Mouse (Mus musculus) cerebellum, adult 11-12 months (tissue): Measurements from ENCODE around the gene Fam222a.
A peak's percentile ranks its signal among the peaks of the same experiment; 100 is the strongest.

Source experiments
- DNase-seq: peaks from one replicate; pipeline ENCODE4 v3.0.0; 2022

Fam222a gene

GRCm38 (mm10) chr5:114585682-114586081 lies 17.9 kb downstream of the Fam222a start:
- no peak for DNase-seq

- DNase-seq, result no peak
Observed at GRCm38 (mm10) chr5:114587908-114588307, 20.1 kb downstream of the Fam222a start.

- no peak for DNase-seq
Observed at GRCm38 (mm10) chr5:114588416-114588815, 20.6 kb downstream of the Fam222a start.

GRCm38 (mm10) chr5:114589026-114589425 lies 21.2 kb downstream of the Fam222a start:
- DNase-seq, result no peak

GRCm38 (mm10) chr5:114589454-114589853 lies 21.6 kb downstream of the Fam222a start:
- DNase-seq, result no peak

GRCm38 (mm10) chr5:114590043-114590913 lies 22.5 kb downstream of the Fam222a start:
- no peak for DNase-seq

- no peak for DNase-seq
Observed at GRCm38 (mm10) chr5:114591151-114591561, 23.3 kb downstream of the Fam222a start.

- DNase-seq, result no peak
Observed at GRCm38 (mm10) chr5:114592463-114593160, 24.8 kb downstream of the Fam222a start.

- DNase-seq, result no peak
Observed at GRCm38 (mm10) chr5:114593161-114593821, 25.5 kb downstream of the Fam222a start.

- no peak for DNase-seq
Observed at GRCm38 (mm10) chr5:114593949-114594348, 26.1 kb downstream of the Fam222a start.

GRCm38 (mm10) chr5:114594741-114595241 lies 27.0 kb downstream of the Fam222a start:
- DNase-seq, result no peak

- DNase-seq, result no peak
Observed at GRCm38 (mm10) chr5:114596604-114597003, 28.8 kb downstream of the Fam222a start.

- DNase-seq, result no peak
Observed at GRCm38 (mm10) chr5:114597222-114597621, 29.4 kb downstream of the Fam222a start.

GRCm38 (mm10) chr5:114597652-114598051 lies 29.8 kb downstream of the Fam222a start:
- no peak for DNase-seq

GRCm38 (mm10) chr5:114602012-114602411 lies 34.2 kb downstream of the Fam222a start:
- no peak for DNase-seq

GRCm38 (mm10) chr5:114603975-114604374 lies 36.2 kb downstream of the Fam222a start:
- no peak for DNase-seq

- DNase-seq, result no peak
Observed at GRCm38 (mm10) chr5:114604781-114605290, 37.0 kb downstream of the Fam222a start.

- no peak for DNase-seq
Observed at GRCm38 (mm10) chr5:114605981-114606380, 38.2 kb downstream of the Fam222a start.

- DNase-seq, result peak; percentile 84
Observed at GRCm38 (mm10) chr5:114607651-114608050, 39.8 kb downstream of the Fam222a start.

- peak; percentile 58 for DNase-seq
Observed at GRCm38 (mm10) chr5:114608516-114608915, 40.7 kb downstream of the Fam222a start.

- DNase-seq, result no peak
Observed at GRCm38 (mm10) chr5:114611256-114611655, 43.4 kb downstream of the Fam222a start.

GRCm38 (mm10) chr5:114611968-114612608 lies 44.3 kb downstream of the Fam222a start:
- DNase-seq, result no peak

GRCm38 (mm10) chr5:114614863-114615262 lies 47.0 kb downstream of the Fam222a start:
- no peak for DNase-seq
